Mouse (Mus musculus) ovary, postnatal 36 days (tissue): ENCODE measurements around the gene A4galt.
"Not testable (repeated sequence)": the region's sequence is repeated elsewhere in the genome, so short reads cannot be mapped to it uniquely, and the experiment has no call there.

Source experiments
- DNase-seq: peaks from one replicate; pipeline ENCODE4 v3.0.0; 2022; ENCODE audit warnings: low spot score, mixed read lengths

The A4galt gene

DNA sequence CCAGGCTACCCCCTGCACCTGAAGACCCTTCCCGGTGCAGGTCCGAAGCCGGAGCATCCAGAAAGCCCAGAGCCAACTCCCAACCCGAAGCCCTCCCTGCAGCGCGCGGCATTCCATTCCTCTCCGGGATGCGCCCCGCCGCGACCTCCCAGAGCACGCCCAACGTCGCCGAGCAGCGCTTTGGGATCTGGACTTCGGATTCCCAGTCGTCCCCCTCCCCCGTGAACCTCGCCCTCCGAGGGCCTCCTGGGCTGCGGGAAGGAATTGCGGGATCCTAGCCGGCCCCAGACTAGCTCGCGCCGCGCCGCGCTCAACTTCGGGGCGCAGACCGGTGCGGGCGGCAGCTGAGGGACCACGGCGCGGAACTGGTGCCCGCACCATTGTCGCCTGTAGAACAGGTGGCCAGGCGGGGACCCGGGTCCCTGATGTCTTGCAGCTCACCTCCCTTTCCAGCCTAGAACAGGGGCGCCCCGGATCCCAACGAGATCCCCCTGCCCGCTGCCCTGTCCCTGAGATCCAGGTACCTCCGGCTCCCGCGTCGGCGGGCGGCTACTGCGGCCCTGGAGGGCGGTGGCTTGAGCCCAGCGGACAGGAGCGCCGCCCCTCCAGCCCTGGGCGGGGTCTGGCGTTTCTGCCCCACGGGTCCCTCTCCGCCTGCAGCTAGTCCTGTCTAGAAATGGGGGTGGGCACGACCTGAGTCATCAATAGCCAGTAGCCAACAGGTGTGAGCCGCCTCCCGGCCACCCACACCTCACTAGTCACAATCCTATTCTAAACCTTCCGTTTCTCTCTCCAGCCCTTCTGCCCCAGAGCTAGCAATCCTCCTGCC lies at the start of gene A4galt:
TSS of gene A4galt (minus strand) at position 599 of the 829 bp plus-strand sequence.
- DNase-seq = peak; percentile 67

GRCm38 (mm10) chr15:83299916-83300582 lies 48.5 kb upstream of the A4galt start:
- no peak for DNase-seq

DNA sequence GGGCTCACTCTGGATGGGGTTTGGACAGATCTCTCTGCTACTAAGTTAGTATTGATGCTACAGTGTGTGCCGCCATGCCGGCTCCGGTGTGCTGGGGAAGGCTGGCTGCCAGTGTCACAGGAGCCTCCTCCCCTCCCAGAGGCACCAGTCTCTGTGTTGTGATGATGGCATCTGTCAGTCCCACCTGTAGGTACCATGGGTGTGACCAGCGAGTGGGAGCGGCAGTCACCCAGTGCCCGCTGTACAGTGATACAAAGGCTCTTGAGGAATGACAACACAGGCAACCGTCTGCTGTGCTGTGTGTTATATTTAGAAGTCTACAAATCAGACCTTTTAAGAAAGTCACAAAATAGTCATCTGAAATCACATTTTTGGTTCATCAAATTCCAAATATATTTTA lies 47.9 kb upstream of the A4galt start:
- no peak for DNase-seq

DNA sequence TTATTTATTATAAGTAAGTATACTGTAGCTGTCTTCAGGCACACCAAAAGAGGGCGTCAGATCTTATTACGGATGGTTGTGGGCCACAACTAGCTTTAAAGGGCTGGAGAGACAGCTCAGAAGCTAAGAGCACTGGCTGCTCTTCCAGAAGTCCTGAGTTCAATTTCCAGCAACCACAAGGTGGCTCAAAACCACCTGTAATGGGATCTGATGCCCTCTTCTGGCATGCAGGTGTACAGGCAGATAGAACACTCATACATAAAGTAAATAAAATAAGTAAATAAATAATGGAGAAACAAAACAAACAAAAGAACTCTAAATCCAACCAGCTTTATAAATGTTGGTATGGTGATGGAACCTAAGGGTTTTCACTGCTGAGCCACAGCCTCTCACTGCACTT lies 47.2 kb upstream of the A4galt start:
- no peak for DNase-seq

DNA sequence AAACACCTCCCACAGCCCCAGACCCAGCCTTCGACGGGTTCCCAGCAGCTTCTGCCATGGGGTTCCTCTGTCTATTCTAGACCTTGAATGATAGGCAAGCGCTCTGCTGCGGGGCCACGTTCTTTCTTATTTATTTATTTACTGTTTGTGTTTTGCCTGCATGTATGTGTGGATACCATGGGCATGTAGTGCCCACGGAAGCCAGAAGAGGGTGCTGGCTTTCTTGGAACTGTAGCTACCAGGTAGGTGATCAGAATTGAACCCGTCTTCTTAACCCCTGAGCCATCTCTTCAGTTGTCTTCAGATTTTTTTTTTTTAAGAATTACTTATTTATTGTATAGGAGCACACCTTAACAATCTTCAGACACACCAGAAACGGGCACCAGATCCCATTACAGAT lies 46.7 kb upstream of the A4galt start:
- no peak for DNase-seq

- no peak for DNase-seq
Observed at GRCm38 (mm10) chr15:83296771-83297311, 45.3 kb upstream of the A4galt start.

- no peak for DNase-seq
Observed at GRCm38 (mm10) chr15:83296050-83296449, 44.5 kb upstream of the A4galt start.

GRCm38 (mm10) chr15:83294954-83295353 lies 43.4 kb upstream of the A4galt start:
- DNase-seq = no peak

- DNase-seq = peak; percentile 57
Observed at GRCm38 (mm10) chr15:83293706-83294645, 42.4 kb upstream of the A4galt start.

DNA sequence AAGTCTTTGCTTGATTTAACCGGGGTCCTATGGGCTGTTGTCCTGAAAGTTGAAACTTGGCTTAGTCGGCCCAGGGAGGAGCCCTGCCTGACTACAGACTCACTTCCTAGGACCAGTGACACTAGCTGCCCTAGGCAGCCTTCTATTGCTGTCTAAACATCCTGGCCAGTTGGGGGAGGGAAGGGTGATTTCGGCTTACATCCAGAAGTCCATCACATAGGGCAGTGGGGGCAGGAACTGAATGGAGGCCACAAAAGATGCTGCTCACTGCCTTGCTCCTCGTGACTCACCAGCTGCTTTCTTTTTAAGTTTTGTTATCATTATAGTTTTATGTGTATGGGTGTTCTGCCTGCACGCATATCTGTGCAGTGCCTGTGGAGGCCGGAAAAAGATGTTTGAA lies 41.6 kb upstream of the A4galt start:
- no peak for DNase-seq

- DNase-seq = no peak
Observed at GRCm38 (mm10) chr15:83292261-83293056, 40.9 kb upstream of the A4galt start.

GRCm38 (mm10) chr15:83290899-83291298 lies 39.3 kb upstream of the A4galt start:
- DNase-seq = no peak

DNA sequence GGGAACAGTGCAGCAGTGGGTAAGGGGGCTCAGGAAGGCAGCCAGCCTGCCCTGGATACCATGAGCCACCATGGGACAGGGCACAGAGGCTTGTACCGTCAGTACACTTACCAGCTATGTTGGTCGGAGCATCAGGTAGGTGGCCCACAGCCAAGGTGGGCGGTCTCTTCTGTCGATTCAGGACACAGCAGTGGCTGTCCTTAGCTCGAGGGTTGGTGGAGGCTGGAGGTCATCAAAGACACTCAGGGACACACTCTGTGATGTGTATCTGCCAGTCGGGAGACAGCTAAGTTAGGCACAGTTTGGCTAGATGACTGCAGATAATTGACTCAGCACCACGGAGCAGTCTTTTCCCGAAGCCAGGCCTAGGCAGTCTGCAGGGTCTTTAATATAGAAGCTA lies 33.3 kb upstream of the A4galt start:
- DNase-seq = no peak

DNA sequence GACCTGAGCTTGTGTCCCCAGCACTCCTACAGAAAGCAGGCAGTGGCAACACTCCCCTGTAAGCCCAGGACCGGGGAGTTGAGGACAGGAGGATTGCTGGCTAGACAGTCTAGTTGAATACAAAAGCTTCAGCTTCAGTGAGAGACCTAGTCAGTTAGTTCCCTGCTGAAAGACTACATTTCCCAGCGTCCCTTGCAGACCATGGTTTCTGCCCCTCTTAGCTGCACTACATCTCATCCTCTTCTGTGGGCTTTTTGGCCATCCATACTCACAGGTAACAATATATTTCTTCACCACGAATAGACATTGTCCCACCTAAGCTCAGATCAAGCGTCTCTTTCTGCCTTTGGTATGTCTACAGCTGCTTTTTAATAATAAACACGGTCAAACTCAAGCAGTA lies 30.8 kb upstream of the A4galt start:
- no peak for DNase-seq

DNA sequence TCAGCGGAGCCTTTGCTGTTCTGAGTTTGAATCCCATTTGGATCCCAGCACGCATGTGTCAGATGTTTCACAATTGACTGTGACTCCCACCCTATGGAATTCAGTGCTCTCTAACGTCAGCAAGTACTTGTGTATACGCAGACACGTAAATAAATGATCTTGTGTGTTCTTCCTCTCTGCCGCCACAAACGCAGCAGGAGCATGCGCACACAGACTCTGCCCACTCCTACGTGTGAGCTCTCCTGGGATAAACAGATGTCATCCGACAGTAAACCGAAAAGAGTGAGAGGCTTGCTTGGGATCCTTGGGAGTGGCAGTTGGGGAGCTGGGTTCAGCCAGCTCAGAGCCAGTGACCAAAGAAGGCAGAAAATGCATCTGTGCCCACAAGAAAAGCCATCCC lies 29.7 kb upstream of the A4galt start:
- DNase-seq = no peak

DNA sequence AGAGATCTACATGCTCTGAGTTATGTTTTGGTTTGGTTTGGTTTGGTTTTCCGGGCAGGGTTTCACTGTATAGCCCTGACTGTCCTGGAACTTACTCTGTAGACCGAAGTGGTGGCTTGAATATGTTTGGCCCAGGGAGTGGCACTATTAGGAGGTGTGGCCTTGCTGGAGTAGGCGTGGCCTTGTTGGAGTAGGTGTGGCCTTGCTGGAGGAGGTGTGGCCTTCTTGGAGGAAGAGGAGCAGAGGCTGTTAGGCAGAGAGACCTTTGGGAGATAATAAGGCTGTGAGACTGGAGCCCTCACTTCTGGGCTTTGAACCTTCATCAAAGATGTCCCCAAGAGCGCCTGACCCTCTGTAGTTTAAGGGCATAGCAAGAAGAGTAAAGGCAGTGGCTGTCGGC lies 27.0 kb upstream of the A4galt start:
- DNase-seq = no peak

DNA sequence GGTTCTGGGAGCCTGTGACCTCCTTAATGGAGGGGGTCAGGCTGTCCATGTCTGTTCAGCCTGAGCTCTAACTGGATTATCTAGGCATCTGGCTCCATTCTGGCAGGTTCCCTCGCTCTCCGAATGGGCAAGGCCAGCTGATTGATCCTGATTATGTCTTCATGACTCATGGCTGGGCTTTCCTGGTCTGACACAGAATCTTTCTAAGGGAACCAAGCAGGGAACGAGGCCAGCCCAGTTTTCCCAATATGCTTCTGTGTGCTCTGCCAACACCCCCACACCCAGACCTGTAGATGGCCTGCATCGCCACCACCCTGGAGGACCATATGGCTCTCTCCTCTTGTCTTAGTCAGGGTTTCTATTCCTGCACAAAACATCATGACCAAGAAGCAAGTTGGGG lies 25.9 kb upstream of the A4galt start:
- no peak for DNase-seq

GRCm38 (mm10) chr15:83274237-83274636 lies 22.7 kb upstream of the A4galt start:
- DNase-seq = not testable (repeated sequence)

GRCm38 (mm10) chr15:83273017-83273416 lies 21.4 kb upstream of the A4galt start:
- no peak for DNase-seq

GRCm38 (mm10) chr15:83271221-83271620 lies 19.6 kb upstream of the A4galt start:
- DNase-seq = not testable (repeated sequence)

DNA sequence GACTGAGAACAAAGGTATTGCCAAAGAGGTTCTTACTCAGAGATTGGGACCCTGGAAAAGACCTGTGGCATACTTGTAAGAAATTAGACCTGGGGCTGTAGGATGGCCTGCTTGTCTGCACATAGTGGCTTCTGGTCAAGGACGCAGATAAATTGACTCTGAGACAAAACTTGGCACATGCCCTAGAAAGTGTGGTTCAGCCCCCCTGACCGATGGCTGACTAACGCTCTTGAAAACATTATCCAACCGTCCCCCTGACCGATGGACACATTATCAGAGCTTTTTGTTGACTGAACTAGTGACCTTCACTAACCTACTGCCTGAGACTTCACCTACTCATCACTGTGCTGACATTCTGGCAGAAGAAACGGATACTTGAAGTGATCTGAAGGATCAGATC lies 18.4 kb upstream of the A4galt start:
- DNase-seq = not testable (repeated sequence)
